Mouse (Mus musculus): ENCODE data around the gene Nabp1.

DNA sequence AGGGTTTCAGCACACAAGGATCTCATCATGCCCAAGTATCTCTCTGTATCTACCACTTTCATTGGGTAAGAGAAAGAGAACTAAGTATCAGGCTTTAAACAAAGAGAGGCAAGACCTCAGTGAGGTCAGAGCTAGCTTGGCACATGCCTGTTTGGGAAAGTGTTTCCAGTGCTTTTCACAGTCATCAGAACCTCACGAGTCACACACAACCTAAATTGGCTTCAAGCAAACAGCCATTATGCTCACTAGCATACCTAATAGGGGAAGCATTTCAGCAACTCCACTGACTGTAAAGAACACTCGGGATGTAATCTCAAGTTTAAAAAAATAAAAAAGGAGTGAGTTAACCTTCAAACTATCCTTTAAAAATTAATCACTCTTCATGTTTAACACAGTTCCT, 10.1 kb downstream of the Nabp1 start:
- TF ChIP-seq POLR2A (IDR thresholded peaks at IDR 0.05; ENCODE audit: control insufficient read depth in 1 of 2, insufficient read depth in 1 of 2, low read depth in 1 of 2, low read length in 2 of 2, poor library complexity in 1 of 2) (no peak), CTCF (IDR thresholded peaks at IDR 0.05 in 2 of 3, conservative IDR thresholded peaks at IDR 0.05 in 1 of 3; ENCODE audit: control insufficient read depth in 1 of 3, insufficient read depth in 1 of 3, low read depth in 2 of 3, low read length in 3 of 3, poor library complexity in 1 of 3, severe bottlenecking in 1 of 3) (no peak), E2F4 (IDR thresholded peaks at IDR 0.05; ENCODE audit: borderline replicate concordance, low read depth, low read length) (no peak), GATA1 (IDR thresholded peaks at IDR 0.05; ENCODE audit: low read depth, low read length) (no peak), SIN3A (IDR thresholded peaks at IDR 0.05; ENCODE audit: low read length) (no peak), MAZ (IDR thresholded peaks at IDR 0.05; ENCODE audit: low read depth, low read length) (no peak), RAD21 (IDR thresholded peaks at IDR 0.05; ENCODE audit: low read depth, low read length) (no peak), TCF12 (IDR thresholded peaks at IDR 0.05; ENCODE audit: low read depth, low read length) (no peak), ZC3H11A (IDR thresholded peaks at IDR 0.05; ENCODE audit: low read depth, low read length) (no peak), SMC3 (IDR thresholded peaks at IDR 0.05; ENCODE audit: low read depth, low read length) (no peak)

Measured in MEL (cell line).